In the genomic region with DNA sequence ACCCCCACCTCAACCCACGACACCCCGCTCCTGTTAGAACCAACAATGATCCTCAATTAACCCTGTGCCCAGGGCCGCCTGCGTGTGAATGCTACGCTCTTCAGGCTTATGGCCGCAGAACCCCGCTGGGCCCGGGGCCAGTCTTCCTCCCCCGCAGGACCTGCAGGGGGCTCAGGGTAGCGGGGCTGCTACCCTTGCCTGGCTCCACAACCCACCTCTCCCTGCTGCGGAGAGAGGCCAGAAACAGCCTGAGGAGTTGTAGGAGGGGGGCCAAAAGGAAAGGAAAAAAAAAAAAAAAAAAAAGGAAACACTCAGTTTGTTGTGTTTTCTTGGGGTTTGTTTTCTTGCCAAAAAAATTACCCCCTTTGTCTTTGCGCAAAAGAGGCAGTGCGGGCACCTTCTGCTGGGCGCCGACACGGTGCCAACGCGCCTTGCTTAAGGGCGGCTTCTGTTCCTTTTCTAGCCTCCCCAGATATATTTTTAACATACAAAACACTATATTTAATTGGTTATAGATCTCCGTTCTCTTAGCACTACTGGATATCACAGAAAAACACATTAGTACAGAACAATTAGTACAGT, we compare ENCODE assay signal across 8 mouse cellular contexts.
DNase-seq lines count a peak whose midpoint lies in the region; ATAC-seq lines count a peak whose summit lies in the region.

No protein-coding gene starts in this region.

- H3K9ac ChIP-seq in kidney, embryonic 16.5 days (replicated peaks; ENCODE audit: low read length): no peak overlapping the region; the same call in 1 of the 2 replicates
- H3K9ac ChIP-seq in forebrain, embryonic 12.5 days: peak overlapping the region; percentile 59
- peak overlapping the region; percentile 69 for H3K9ac ChIP-seq in limb, embryonic 13.5 days
- no peak overlapping the region for H3K9ac ChIP-seq in stomach, embryonic 14.5 days (replicated peaks; ENCODE audit: low read depth, low read length)

- H3K27ac ChIP-seq in kidney, embryonic 16.5 days (ENCODE audit: low read length): no peak overlapping the region
- H3K27ac ChIP-seq in forebrain, embryonic 12.5 days: peak overlapping the region; percentile 83
- H3K27ac ChIP-seq in limb, embryonic 13.5 days: no peak overlapping the region
- H3K27ac ChIP-seq in stomach, embryonic 14.5 days (ENCODE audit: low read length): no peak overlapping the region

- ATAC-seq in kidney, embryonic 16.5 days (ENCODE audit: low FRiP score, low TSS enrichment): peak; percentile 47; the same call in 1 of the 2 replicates
- peak; percentile 51; the same call in 1 of the 2 replicates for ATAC-seq in forebrain, embryonic 12.5 days (ENCODE audit: low FRiP score)
- peak; percentile 60; the same call in 1 of the 2 replicates for ATAC-seq in limb, embryonic 13.5 days (ENCODE audit: low FRiP score, low read depth)
- 0 out of 2 replicates have a peak, but pooled peaks have one; percentile 4 for ATAC-seq in stomach, embryonic 14.5 days (ENCODE audit: insufficient number of reproducible peaks, insufficient read depth, low FRiP score, low read depth)

- peak overlapping the region; percentile 85 for H3K4me2 ChIP-seq in kidney, embryonic 16.5 days (replicated peaks; ENCODE audit: low read depth, low read length)
- peak overlapping the region; percentile 77 for H3K4me2 ChIP-seq in forebrain, embryonic 12.5 days
- peak overlapping the region; percentile 84 for H3K4me2 ChIP-seq in limb, embryonic 13.5 days (replicated peaks)
- H3K4me2 ChIP-seq in stomach, embryonic 14.5 days (replicated peaks; ENCODE audit: low read depth, low read length): peak overlapping the region; percentile 84

- 6% methylated on average over 20 of the region's 20 CpGs for WGBS in kidney, embryonic 16.5 days
- WGBS in forebrain, embryonic 12.5 days: 2% methylated on average over 20 of the region's 20 CpGs
- 5% methylated on average over 20 of the region's 20 CpGs for WGBS in limb, embryonic 13.5 days
- 10% methylated on average over 20 of the region's 20 CpGs for WGBS in stomach, embryonic 14.5 days

- H3K9me3 ChIP-seq in kidney, embryonic 16.5 days (ENCODE audit: low read length): no peaks in the 10 kb centered on the region
- H3K9me3 ChIP-seq in forebrain, embryonic 12.5 days: no peaks in the 10 kb centered on the region
- no peaks in the 10 kb centered on the region for H3K9me3 ChIP-seq in limb, embryonic 13.5 days
- H3K9me3 ChIP-seq in stomach, embryonic 14.5 days (ENCODE audit: control insufficient read depth, low read depth, low read length): no peaks in the 10 kb centered on the region

- peak overlapping the region; percentile 52 for H3K4me3 ChIP-seq in kidney, embryonic 16.5 days (ENCODE audit: low read length)
- H3K4me3 ChIP-seq in forebrain, embryonic 12.5 days (replicated peaks): peak overlapping the region; percentile 41
- peak overlapping the region; percentile 53 for H3K4me3 ChIP-seq in limb, embryonic 13.5 days
- H3K4me3 ChIP-seq in stomach, embryonic 14.5 days (ENCODE audit: low read depth, low read length): peak overlapping the region; percentile 41

- no peaks in the 10 kb centered on the region for H3K36me3 ChIP-seq in kidney, embryonic 16.5 days (ENCODE audit: insufficient read depth, low read length)
- no peaks in the 10 kb centered on the region for H3K36me3 ChIP-seq in forebrain, embryonic 12.5 days (replicated peaks)
- no peaks in the 10 kb centered on the region for H3K36me3 ChIP-seq in limb, embryonic 13.5 days
- H3K36me3 ChIP-seq in stomach, embryonic 14.5 days (ENCODE audit: control insufficient read depth, insufficient read depth, low read length): no peaks in the 10 kb centered on the region

- H3K27me3 ChIP-seq in kidney, embryonic 16.5 days (ENCODE audit: insufficient read depth, low read length): peaks cover 16% of the 10 kb centered on the region; the same call in 1 of the 2 replicates
- peaks cover 13% of the 10 kb centered on the region for H3K27me3 ChIP-seq in forebrain, embryonic 12.5 days
- H3K27me3 ChIP-seq in limb, embryonic 13.5 days: peaks cover 24% of the 10 kb centered on the region
- H3K27me3 ChIP-seq in stomach, embryonic 14.5 days (ENCODE audit: control insufficient read depth, insufficient read depth, low read length): peaks cover 4% of the 10 kb centered on the region; the same call in 1 of the 2 replicates

- H3K4me1 ChIP-seq in kidney, embryonic 16.5 days (ENCODE audit: insufficient read depth, low read length): 0 out of 2 replicates have a peak, but pooled peaks cover 8% of the 10 kb centered on the region
- H3K4me1 ChIP-seq in forebrain, embryonic 12.5 days: peaks cover 49% of the 10 kb centered on the region
- peaks cover 16% of the 10 kb centered on the region; the same call in 1 of the 2 replicates for H3K4me1 ChIP-seq in limb, embryonic 13.5 days
- peaks cover 3% of the 10 kb centered on the region; the same call in 1 of the 2 replicates for H3K4me1 ChIP-seq in stomach, embryonic 14.5 days (ENCODE audit: control insufficient read depth, insufficient read depth, low read length)

- no peak for DNase-seq in kidney, postnatal 36 days
- peak; percentile 79 for DNase-seq in cerebellum, adult 11-12 months
- no peak for DNase-seq in layer of hippocampus, adult 9-11 months
- no peak for DNase-seq in testis, postnatal 10 days (ENCODE audit: low spot score)

Comparison
In these comparisons a context has a peak if more than half of its experiments do, and no peak if none do; other contexts are left out.
1. ATAC-seq: peak in every context shown above with its lines; median percentile 60 in limb, embryonic 13.5 days; 51 in forebrain, embryonic 12.5 days; 47 in kidney, embryonic 16.5 days; 4 in stomach, embryonic 14.5 days.
2. H3K9ac ChIP-seq: peak in forebrain, embryonic 12.5 days (single experiment) and limb, embryonic 13.5 days (single experiment); none in kidney, embryonic 16.5 days (single experiment) and stomach, embryonic 14.5 days (single experiment).
3. Peak in every context shown above with its lines, with median percentiles within 50 percentile points of each other: H3K4me2 ChIP-seq and H3K4me3 ChIP-seq.